Mouse (Mus musculus) hindbrain, embryonic 12.5 days (tissue): ENCODE measurements at regions not wholly inside any gene's neighbourhood (a gene's known extent, or its start where the extent isn't known, plus 50 kb on each side); places are given as distances from the start of the nearest gene placed in this dataset.

Experiments
- ATAC-seq: fragments of 200-750 bp; cut with Nextera tagmentation; 2 replicates; pipeline ENCODE4 v1.8.0; 2017; ENCODE audit warnings: moderate TSS enrichment; ENCODE audit not compliant: low FRiP score
- H3K27ac ChIP-seq: fragments of 300-500 bp; sonication (generic); 2 replicates; pipeline ENCODE4 v1.5.1; 2016; ENCODE audit warnings: mild to moderate bottlenecking
- H3K27me3 ChIP-seq: fragments of 300-500 bp; sonication (generic); 2 replicates; pipeline ENCODE4 v1.6.1; 2016; ENCODE audit warnings: mild to moderate bottlenecking
- H3K36me3 ChIP-seq: fragments of 300-500 bp; sonication (generic); 2 replicates; pipeline ENCODE4 v1.6.1; 2016; ENCODE audit warnings: mild to moderate bottlenecking
- H3K4me1 ChIP-seq: fragments of 300-500 bp; sonication (generic); 2 replicates; pipeline ENCODE4 v1.6.1; 2016
- H3K4me2 ChIP-seq: fragments of 300-500 bp; sonication (generic); replicated peaks from 2 replicates; pipeline ENCODE4 v1.6.1; 2016; ENCODE audit warnings: mild to moderate bottlenecking
- H3K4me3 ChIP-seq: fragments of 300-500 bp; sonication (generic); 2 replicates; pipeline ENCODE4 v1.5.1; 2016; ENCODE audit warnings: mild to moderate bottlenecking
- H3K9ac ChIP-seq: fragments of 300-500 bp; sonication (generic); 2 replicates; pipeline ENCODE4 v1.6.1; 2016; ENCODE audit warnings: mild to moderate bottlenecking, moderate library complexity
- H3K9me3 ChIP-seq: fragments of 300-500 bp; sonication (generic); replicated peaks from 2 replicates; pipeline ENCODE4 v1.6.1; 2016; ENCODE audit warnings: mild to moderate bottlenecking
- WGBS: fragments of 180-500 bp; shearing (Covaris S2); methylation state at CpG from one replicate; pipeline ENCODE4 v1.1.7; 2016; 5-methylcytosine and 5-hydroxymethylcytosine counted together

DNA sequence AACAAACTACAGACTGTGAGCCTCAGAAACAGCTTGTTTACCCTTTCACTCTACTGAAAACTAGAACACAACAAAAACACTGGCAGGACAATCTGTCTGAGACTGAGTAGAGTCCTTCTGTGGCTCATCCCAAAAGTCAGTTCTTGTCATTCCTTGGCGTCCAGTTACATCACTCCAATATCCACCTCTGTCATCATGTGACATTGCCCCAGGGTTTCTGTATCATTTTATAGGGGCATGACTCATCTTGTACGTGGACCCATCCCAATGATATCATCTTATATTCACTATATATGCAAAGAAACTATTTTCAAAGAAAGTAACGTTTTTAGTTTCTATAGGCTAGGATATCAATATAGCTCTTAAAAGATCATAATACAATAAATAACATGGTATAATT, 152.3 kb downstream of the Dkk2 start:
- Histone ChIP-seq H3K9me3 (no peaks in the 10 kb centered on the region), H3K4me1 (no peaks in the 10 kb centered on the region)

DNA sequence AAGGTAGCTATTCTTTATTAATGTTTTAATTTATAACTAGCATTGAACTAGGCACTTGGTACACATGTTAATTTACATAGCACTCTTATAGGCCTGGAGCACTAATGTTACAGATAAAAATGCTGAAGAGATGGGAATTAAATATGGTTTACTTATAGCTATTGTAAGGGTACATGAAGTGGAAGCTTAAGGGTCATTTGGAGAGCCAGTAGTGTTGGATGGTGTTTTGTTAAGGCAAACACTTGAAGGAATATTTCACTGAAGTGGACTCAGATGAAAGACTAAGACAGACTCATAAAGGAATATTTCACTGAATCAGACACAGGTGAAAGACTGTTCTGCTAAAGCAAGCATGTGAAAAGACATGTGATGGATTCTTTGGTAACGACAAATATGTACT, 172.7 kb downstream of the Dkk2 start:
- H3K4me1 ChIP-seq = no peaks in the 10 kb centered on the region
- no peak overlapping the region for H3K4me2 ChIP-seq
- no peak overlapping the region for H3K4me3 ChIP-seq
- no peaks in the 10 kb centered on the region for H3K27me3 ChIP-seq
- ATAC-seq = no peak
- H3K36me3 ChIP-seq = no peaks in the 10 kb centered on the region
- no peak overlapping the region for H3K9ac ChIP-seq
- 79% methylated on average over 1 of the region's 1 CpGs for WGBS
- no peaks in the 10 kb centered on the region; the same call in 1 of the 2 replicates for H3K9me3 ChIP-seq
- no peak overlapping the region for H3K27ac ChIP-seq

More for the DNA sequence above, 152.3 kb downstream of the Dkk2 start:
- no peaks in the 10 kb centered on the region for H3K36me3 ChIP-seq
- no peak overlapping the region for H3K4me2 ChIP-seq
- ATAC-seq = no peak
- no peaks in the 10 kb centered on the region for H3K27me3 ChIP-seq
- no peak overlapping the region for H3K4me3 ChIP-seq
- 78% methylated on average over 3 of the region's 3 CpGs for WGBS
- H3K9ac ChIP-seq = no peak overlapping the region
- H3K27ac ChIP-seq = no peak overlapping the region

DNA sequence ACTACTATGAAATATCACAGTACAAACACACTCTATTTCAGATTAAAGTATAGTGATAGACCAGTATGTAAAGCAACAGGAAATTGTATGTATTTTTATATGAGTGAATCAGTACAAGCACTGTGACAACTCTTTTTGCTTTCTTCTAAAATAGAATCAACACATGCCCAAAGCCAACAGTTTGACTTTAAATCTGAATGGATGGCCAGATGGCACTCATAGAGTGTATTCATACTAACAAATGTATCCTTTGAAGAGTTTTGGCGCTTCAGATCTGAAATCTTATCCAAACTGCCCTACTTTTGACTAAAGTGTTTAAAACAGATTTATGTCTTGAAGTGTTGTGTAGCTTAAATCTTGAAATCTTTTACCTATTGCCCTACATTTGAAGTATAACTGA, 184.5 kb downstream of the Dkk2 start:
- no peaks in the 10 kb centered on the region for H3K9me3 ChIP-seq
- no peak overlapping the region for H3K9ac ChIP-seq
- WGBS = 85% methylated on average over 1 of the region's 1 CpGs
- no peaks in the 10 kb centered on the region for H3K36me3 ChIP-seq
- H3K27me3 ChIP-seq = no peaks in the 10 kb centered on the region
- H3K27ac ChIP-seq = no peak overlapping the region
- no peak overlapping the region for H3K4me3 ChIP-seq
- no peak for ATAC-seq
- no peak overlapping the region for H3K4me2 ChIP-seq
- no peaks in the 10 kb centered on the region for H3K4me1 ChIP-seq

DNA sequence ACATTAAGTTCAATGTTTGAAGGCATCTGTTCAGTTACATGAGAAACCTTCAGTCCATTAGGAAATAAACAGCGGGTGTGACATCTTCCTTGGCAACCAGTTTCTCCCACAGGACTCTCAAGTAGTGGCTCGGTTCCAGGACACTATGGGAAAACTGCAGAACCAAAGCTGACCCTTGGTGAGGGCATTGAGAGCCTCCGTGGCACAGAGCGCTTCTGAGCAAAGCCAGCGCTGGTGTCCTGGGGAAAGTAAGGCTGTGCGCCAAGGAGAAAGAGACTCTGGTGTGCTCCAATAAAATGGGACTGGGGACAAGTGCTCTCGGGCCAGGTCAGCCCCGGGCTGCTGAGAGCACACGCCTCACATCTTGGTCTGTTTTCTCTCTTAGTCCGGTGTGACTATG, 189.7 kb downstream of the Dkk2 start:
- Histone ChIP-seq H3K9me3 (no peaks in the 10 kb centered on the region), H3K36me3 (no peaks in the 10 kb centered on the region), H3K4me1 (no peaks in the 10 kb centered on the region), H3K9ac (no peak overlapping the region), H3K27me3 (no peaks in the 10 kb centered on the region), H3K4me2 (no peak overlapping the region), H3K4me3 (no peak overlapping the region), H3K27ac (no peak overlapping the region)
- WGBS = 87% methylated on average over 10 of the region's 10 CpGs
- ATAC-seq = no peak

DNA sequence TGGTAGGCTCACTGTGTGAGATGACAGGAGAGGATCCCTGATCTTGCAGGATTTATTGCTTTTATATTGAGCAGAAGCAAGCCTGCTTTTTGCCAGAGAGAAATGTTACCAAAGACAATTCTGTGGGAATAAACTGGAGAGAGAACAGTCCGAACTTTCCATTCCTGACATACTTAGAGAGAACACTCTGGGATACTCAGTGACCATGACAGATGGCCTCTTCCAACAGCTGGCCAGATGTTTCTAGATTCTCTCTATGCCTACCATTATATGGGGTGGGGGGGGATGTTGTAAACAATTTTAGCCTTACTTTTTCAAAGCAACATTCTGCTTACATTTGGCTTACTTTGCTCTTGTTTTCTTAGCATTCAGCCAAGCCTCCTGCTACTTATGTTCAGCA, 192.7 kb downstream of the Dkk2 start:
- H3K36me3 ChIP-seq = no peaks in the 10 kb centered on the region
- H3K9me3 ChIP-seq = no peaks in the 10 kb centered on the region
- H3K4me1 ChIP-seq = no peaks in the 10 kb centered on the region
- no peaks in the 10 kb centered on the region for H3K27me3 ChIP-seq
- no peak overlapping the region for H3K27ac ChIP-seq
- no peak for ATAC-seq
- no peak overlapping the region for H3K4me2 ChIP-seq
- H3K4me3 ChIP-seq = no peak overlapping the region
- no peak overlapping the region for H3K9ac ChIP-seq
- WGBS = 63% methylated on average over 1 of the region's 1 CpGs

DNA sequence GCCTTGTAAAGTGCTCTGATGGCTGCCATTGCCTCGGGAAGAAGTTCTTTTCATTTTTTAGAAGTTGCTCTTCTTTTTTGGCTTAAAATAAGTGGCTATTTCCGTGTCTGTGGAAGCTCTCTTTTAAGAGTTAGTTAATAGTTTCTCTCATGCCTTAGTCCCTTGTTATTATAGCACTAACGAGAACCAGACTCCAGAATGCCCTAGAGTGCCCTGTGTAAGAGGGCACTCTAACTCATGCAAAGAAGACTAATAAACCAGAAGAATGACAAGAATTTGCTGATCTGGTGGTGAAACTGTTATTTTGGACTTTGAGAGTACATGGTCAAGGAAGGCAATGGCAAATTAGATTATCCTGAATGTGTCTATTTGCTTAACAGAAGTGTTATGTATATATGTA, 202.6 kb downstream of the Dkk2 start:
- ATAC-seq = no peak
- H3K4me2 ChIP-seq = no peak overlapping the region
- no peak overlapping the region for H3K4me3 ChIP-seq
- no peaks in the 10 kb centered on the region for H3K9me3 ChIP-seq
- H3K36me3 ChIP-seq = no peaks in the 10 kb centered on the region
- H3K27me3 ChIP-seq = no peaks in the 10 kb centered on the region
- 70% methylated on average over 3 of the region's 3 CpGs for WGBS
- no peak overlapping the region for H3K27ac ChIP-seq
- no peaks in the 10 kb centered on the region for H3K4me1 ChIP-seq
- no peak overlapping the region for H3K9ac ChIP-seq

DNA sequence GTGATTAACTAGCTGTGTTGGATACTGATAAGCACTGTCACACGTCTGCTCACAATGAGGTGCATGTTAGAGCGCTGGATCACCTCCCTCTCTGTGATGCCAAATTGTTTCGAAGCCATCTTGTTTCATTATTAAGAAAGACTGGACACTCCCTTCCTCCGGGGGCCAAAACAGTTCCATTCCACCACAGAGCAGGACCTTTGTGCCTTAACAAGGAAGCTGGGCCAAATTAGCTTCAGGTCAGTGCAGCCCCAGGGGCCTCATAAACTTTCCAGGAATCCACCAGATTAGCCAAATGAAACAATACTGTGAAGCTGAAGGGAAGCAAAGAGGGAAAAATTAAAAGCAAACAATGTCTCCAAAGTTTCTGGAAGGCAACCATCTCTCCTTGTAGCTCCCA, 241.9 kb downstream of the Dkk2 start:
- H3K4me2 ChIP-seq = no peak overlapping the region
- 79% methylated on average over 4 of the region's 4 CpGs for WGBS

DNA sequence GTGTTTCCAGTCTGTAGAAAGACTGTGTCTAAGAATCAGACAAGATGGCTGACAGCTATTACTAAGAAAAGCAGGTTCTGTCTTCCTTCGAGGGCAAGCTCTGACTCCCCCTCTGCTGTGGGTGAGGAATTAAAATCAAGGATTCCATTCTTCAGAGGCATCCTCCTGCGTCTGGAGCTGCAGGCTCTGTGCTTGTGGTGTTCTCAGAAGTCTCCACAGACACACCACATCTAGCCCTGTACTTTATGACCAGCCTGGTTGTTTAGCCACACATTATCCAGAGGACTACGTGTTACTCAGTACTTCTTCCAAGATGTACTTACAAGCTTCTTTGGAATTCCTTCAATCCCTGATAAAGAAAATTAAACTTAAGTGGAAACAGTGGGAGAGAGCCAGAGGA, 258.5 kb downstream of the Dkk2 start:
- Histone ChIP-seq H3K4me3 (no peak overlapping the region), H3K27me3 (no peaks in the 10 kb centered on the region), H3K27ac (no peak overlapping the region), H3K4me2 (no peak overlapping the region), H3K9me3 (no peaks in the 10 kb centered on the region), H3K36me3 (no peaks in the 10 kb centered on the region), H3K4me1 (no peaks in the 10 kb centered on the region), H3K9ac (no peak overlapping the region)
- no peak for ATAC-seq
- 52% methylated on average over 3 of the region's 3 CpGs for WGBS

More for the DNA sequence above, 241.9 kb downstream of the Dkk2 start:
- Histone ChIP-seq H3K27ac (no peak overlapping the region), H3K4me3 (no peak overlapping the region), H3K36me3 (no peaks in the 10 kb centered on the region), H3K27me3 (no peaks in the 10 kb centered on the region), H3K9ac (no peak overlapping the region), H3K9me3 (no peaks in the 10 kb centered on the region), H3K4me1 (no peaks in the 10 kb centered on the region)
- no peak for ATAC-seq

DNA sequence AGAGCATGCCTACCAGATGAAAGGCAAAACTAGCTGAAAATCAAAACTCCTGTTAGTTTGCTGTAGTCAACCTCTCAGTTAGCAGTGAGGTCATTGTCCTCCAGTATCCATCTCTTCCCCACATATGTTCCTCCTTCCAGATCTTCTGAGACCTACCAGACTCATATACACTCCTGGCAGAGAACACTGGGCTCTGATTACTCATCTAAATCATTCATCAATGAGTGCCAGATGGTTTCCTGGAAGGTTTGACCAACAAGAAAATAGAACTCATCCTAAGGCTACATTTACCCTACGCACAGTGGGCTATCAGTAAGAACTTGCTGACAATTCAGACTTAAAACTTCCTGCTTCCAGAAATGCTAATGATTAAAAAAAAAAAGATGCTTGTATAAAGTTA, 260.8 kb downstream of the Dkk2 start:
- 73% methylated on average over 1 of the region's 1 CpGs for WGBS
- Histone ChIP-seq H3K9ac (no peak overlapping the region), H3K9me3 (no peaks in the 10 kb centered on the region), H3K4me3 (no peak overlapping the region), H3K27me3 (no peaks in the 10 kb centered on the region), H3K4me2 (no peak overlapping the region), H3K36me3 (no peaks in the 10 kb centered on the region), H3K27ac (no peak overlapping the region), H3K4me1 (no peaks in the 10 kb centered on the region)
- no peak for ATAC-seq

DNA sequence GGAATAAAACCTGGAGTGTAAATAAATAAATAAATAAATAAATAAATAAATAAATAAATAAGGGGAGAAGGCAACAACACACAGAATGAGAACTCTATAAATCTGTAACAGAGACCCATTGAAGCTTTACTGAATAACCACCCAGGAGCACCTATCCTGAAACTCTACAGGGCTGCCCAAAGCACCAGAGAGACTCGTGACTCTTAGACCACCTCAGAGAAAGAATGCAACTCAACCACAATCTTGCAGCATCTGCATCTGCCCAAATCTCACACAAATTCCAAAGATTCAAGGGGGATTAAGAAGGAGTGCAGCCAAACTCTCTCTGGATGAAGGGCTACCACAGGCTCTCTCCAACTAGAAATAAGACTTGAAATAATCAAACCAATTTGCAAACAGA, 264.5 kb downstream of the Dkk2 start:
- Histone ChIP-seq H3K27ac (no peak overlapping the region), H3K27me3 (no peaks in the 10 kb centered on the region), H3K9me3 (no peaks in the 10 kb centered on the region), H3K36me3 (no peaks in the 10 kb centered on the region), H3K4me2 (no peak overlapping the region), H3K4me1 (no peaks in the 10 kb centered on the region), H3K4me3 (no peak overlapping the region), H3K9ac (no peak overlapping the region)
- 74% methylated on average over 1 of the region's 1 CpGs for WGBS
- ATAC-seq = no peak

DNA sequence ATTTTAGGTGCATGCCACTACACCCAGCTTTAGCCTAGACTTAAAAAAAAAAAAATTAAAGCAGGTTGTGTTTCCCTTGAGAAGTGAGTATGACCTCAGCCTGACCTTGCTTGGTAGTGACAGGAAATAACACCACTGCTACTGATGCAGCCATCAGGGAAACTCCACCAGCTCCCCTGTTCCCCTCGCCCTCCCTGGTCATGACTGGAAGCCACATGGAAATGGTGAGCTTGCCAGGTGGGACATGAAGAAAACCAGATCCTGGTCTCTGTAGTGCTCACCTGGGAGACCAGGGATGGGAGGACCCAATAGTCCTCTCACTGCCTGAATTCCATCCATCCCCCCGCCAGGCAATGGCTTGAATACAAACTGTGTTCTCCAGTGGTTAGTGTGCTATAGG, 268.1 kb downstream of the Dkk2 start:
- Histone ChIP-seq H3K9me3 (no peaks in the 10 kb centered on the region), H3K4me2 (no peak overlapping the region), H3K36me3 (no peaks in the 10 kb centered on the region), H3K4me3 (no peak overlapping the region), H3K9ac (no peak overlapping the region), H3K27ac (no peak overlapping the region), H3K27me3 (no peaks in the 10 kb centered on the region), H3K4me1 (no peaks in the 10 kb centered on the region)
- no peak for ATAC-seq
- WGBS = 69% methylated on average over 2 of the region's 2 CpGs

DNA sequence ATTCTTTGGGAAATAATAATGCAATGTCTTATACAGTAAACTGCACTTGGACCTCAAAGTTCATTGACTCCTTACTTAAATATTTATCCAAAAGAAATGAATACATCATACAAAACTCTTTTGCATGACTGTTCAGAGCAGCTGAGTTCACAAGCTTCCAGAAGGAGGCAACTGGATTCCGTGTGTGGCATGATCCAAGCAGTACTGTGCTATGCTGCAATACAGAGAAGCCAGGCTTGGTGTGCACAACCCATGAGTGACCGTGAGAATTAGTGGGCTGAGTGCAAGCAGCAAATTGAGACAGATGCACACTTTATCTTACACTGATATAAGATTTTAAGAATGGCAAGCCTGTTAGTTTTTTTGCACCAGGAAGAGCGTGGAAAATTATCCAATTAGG, 270.0 kb upstream of the Gimd1 start:
- Histone ChIP-seq H3K27ac (no peak overlapping the region), H3K9me3 (no peaks in the 10 kb centered on the region), H3K4me2 (no peak overlapping the region), H3K27me3 (no peaks in the 10 kb centered on the region), H3K4me1 (no peaks in the 10 kb centered on the region), H3K36me3 (no peaks in the 10 kb centered on the region), H3K4me3 (no peak overlapping the region), H3K9ac (no peak overlapping the region)
- WGBS = 89% methylated on average over 3 of the region's 3 CpGs
- no peak for ATAC-seq

DNA sequence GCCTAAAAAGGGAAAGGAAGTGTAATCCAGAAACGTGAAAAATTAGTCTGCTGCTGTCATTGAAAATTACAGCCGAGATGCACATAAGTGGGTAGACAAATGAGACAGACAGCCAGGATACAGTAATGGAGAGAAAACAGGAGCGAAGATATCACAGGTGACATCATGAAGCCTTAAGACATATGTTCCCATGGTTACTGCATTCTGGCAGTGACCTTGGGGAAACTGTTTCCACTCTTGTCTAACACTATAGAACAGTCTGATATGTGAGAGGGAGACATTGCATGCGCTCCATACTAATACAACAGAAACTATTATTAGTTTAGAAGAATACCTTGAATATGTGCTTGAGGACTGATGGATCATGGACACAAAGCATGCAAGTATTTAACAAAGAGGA, 254.0 kb upstream of the Gimd1 start:
- WGBS = 84% methylated on average over 4 of the region's 4 CpGs

DNA sequence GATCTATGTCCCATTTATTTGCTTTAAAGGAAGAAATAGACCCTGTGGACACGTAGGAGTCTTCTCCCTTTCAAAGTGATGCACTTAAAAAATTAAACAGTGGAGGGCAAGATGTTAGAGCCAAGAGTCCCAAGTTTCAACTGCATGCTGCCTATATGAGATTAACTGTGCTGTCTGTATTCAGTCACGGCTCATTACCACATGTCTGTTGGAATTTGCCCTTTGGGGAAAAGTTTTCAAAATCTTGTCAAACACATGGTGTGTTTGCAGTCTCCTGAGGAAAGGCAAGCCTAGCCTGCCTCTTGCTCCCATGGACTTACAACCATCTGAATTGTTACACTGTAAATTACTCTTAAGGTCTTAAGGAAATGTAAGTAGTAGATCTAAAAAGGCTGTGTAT, 211.9 kb upstream of the Gimd1 start:
- 62% methylated on average over 2 of the region's 2 CpGs for WGBS
- H3K9ac ChIP-seq = no peak overlapping the region
- no peak overlapping the region for H3K4me3 ChIP-seq
- no peaks in the 10 kb centered on the region for H3K9me3 ChIP-seq
- H3K36me3 ChIP-seq = no peaks in the 10 kb centered on the region
- H3K27ac ChIP-seq = no peak overlapping the region
- no peak overlapping the region for H3K4me2 ChIP-seq
- ATAC-seq = no peak
- no peaks in the 10 kb centered on the region for H3K4me1 ChIP-seq
- no peaks in the 10 kb centered on the region for H3K27me3 ChIP-seq

More for the DNA sequence above, 254.0 kb upstream of the Gimd1 start:
- ATAC-seq = no peak
- Histone ChIP-seq H3K27me3 (no peaks in the 10 kb centered on the region), H3K9ac (no peak overlapping the region), H3K4me2 (no peak overlapping the region), H3K4me1 (no peaks in the 10 kb centered on the region), H3K27ac (no peak overlapping the region), H3K4me3 (no peak overlapping the region), H3K9me3 (no peaks in the 10 kb centered on the region), H3K36me3 (no peaks in the 10 kb centered on the region)
